Mouse (Mus musculus): ENCODE measurements around the gene Sry. TPM values are rescaled to one million over a fixed set of nuclear protein-coding genes. Genes with fewer than 3 reads are reported as not detected.

Sry gene
- polyA plus RNA-seq (2015; fragmentation: Nextera tagmentation; extraction: Ambion mirVana): not detected in 2 replicates

GRCm38 (mm10) chrY:2663558-2663957 is at the start of gene Sry:
Gene Sry (minus strand): TSS chrY:2663658.
- Histone ChIP-seq H3K4me2 (no peak within 1 kb of the TSS), H3K9me3 (no peaks in the 10 kb centered on the region), H3K4me3 (no peak within 1 kb of the TSS), H3K4me1 (no peaks in the 10 kb centered on the region), H3K27ac (no peak within 1 kb of the TSS), H3K27me3 (no peaks in the 10 kb centered on the region), H3K9ac (no peak within 1 kb of the TSS), H3K36me3 (no peaks in the 10 kb centered on the region)
- WGBS: 50% methylated on average over 2 of the region's 2 CpGs
- no peak for ATAC-seq (ENCODE audit: insufficient number of reproducible peaks, low FRiP score, low TSS enrichment, low read depth)

Other genes starting within 250 kb of the Sry start
- gene H2al2c, start 64.6 kb downstream of the Sry start, polyA plus RNA-seq (2015; fragmentation: Nextera tagmentation; extraction: Ambion mirVana): not detected in 2 replicates
- gene H2al2b, start 57.0 kb upstream of the Sry start, polyA plus RNA-seq (2015; fragmentation: Nextera tagmentation; extraction: Ambion mirVana): not detected in 2 replicates
- not detected in 2 replicates for gene Gm4064, start 132.5 kb upstream of the Sry start, polyA plus RNA-seq (2015; fragmentation: Nextera tagmentation; extraction: Ambion mirVana)
- gene Rbmy, start 167.0 kb upstream of the Sry start, polyA plus RNA-seq (2015; fragmentation: Nextera tagmentation; extraction: Ambion mirVana): not detected in 2 replicates
- gene Gm10256, start 167.0 kb upstream of the Sry start, polyA plus RNA-seq (2015; fragmentation: Nextera tagmentation; extraction: Ambion mirVana): not detected in 2 replicates
- gene Gm10352, start 237.3 kb upstream of the Sry start, polyA plus RNA-seq (2015; fragmentation: Nextera tagmentation; extraction: Ambion mirVana): not detected in 2 replicates